Mouse (Mus musculus): Measurements from ENCODE around the gene Cyfip1.

DNA sequence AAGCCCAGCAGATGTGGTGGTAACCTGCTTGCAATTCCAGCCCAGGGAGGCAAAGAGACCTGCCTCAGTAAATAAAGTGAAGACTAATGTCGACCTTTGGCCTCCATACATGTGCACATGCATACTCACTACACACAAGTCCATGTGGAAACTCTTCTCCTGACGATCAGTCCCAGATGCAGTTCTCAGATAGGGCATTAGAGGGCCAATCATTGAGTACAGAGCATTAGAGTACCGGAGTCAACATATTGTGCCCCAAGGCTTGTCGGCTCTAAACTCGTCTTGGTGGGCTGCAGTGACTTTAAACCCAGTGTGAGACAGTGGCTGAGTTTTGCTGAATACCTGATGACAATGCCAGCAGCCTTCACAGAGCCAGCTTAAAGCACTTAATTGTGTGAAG, 17.1 kb upstream of the Cyfip1 start:
- no peak for TF ChIP-seq CTCF (conservative IDR thresholded peaks at IDR 0.05; ENCODE audit: insufficient read depth, insufficient read length, low read depth, low read length)
- no peak for TF ChIP-seq POLR2A (IDR thresholded peaks at IDR 0.05; ENCODE audit: low read depth, low read length)
